Mouse (Mus musculus): ENCODE measurements around the gene Tomm40. TPM values are rescaled to one million over a fixed set of nuclear protein-coding genes. Genes with fewer than 3 reads are reported as not detected.

The Tomm40 gene
- 10 to 100 TPM; 52.9 to 55.7 TPM for total RNA-seq (2021)
- long read RNA-seq, experiment 1, transcript Tomm40-202 (10 exons, 1,577 nt) = major isoform, 123 of 137 reads
- long read RNA-seq, experiment 1, transcript Tomm40-201 (9 exons, 1,646 nt) = minor isoform, 8 of 137 reads
- long read RNA-seq, experiment 1, partial matches to known transcripts = 1 of 137 reads
- long read RNA-seq, experiment 1, other reads (novel, unspliced or antisense) = 5 of 137 reads
- long read RNA-seq, experiment 2, transcript Tomm40-202 (10 exons, 1,577 nt) = major isoform, 133 of 152 reads
- long read RNA-seq, experiment 2, transcript Tomm40-201 (9 exons, 1,646 nt) = minor isoform, 9 of 152 reads
- long read RNA-seq, experiment 2, partial matches to known transcripts = 4 of 152 reads
- long read RNA-seq, experiment 2, other reads (novel, unspliced or antisense) = 6 of 152 reads

DNA sequence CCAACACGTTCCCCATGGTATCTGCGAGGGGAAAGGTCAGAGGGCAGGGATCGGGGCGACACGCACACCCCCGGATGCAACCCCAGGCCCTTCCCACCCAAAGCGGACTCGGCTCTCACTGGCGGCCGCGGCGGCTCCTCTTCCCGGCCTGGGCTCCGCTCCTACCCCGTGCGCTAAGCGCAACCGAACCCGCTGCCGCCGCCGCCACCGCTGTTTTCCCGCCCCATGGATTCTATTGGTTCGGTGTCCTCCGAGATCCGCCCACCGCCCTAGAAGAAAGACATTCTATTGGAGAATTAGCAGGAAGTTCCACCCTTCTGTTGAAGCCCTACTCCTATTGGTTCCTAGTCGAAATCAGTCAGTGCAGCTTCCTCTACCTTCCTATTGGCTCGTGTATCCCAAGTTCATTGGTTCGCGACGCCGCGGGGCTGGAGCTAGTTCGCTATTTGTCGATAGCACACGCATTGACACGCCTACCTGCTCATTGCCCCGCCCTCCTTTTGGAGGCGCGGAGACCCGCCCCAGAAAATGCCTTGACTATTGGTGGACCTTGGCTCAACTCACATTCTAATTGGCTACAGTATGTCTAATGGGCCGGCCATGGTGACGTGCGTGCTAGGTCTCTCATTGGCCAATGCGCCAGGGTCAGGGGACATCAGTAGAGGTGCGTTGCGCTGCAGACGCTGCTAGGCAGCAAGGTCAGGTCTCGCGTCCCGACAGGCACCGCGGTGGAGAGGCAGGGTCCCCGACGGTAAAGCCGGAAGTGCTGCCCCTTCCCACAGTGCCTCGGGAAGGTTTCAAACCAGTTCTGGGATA, at the start of gene Tomm40:
TSS of gene Tomm40 (minus strand) at position 200 of the 816 bp plus-strand sequence.
- DNase-seq = peak; percentile 99
- intact Hi-C loops (cut with DNase I; ENCODE audit: low total_unique reads) = no loop called here

GRCm38 (mm10) chr7:19764581-19764980, 49.3 kb upstream of the Tomm40 start:
- intact Hi-C loops (cut with DNase I; ENCODE audit: low total_unique reads) = no loop called here
- DNase-seq = no peak

DNA sequence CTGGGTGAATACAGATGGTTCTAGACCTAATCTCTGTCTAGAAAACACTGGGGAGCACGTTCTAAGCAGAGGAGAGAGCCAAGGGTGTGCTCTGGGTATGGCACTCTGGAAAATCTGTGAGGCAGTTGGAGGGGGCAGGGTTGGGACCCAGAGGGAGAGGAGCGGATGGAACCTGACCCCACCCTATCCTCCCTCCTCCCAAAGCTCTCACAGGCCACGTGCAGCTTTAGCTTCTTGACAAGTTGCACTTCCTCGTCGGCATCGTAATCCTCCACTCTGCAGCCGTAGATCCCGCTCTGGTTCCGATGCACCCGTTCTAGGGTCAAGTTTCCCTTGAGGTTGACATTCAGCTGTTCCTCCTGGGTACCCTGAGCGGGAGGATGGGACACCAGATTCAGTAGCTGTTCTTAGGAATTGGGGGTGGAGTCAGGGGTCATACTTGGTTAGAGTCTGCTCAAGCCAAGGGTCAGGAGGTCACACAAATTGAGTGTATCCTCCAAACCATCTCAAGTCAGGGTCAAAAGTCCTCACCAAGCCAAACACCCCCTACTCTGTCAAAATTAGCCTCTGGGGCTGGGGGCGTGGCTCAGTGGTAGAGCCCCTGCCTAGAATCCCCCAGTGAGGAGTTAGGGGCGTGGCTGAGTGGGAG, 48.7 kb upstream of the Tomm40 start:
- intact Hi-C loops (cut with DNase I; ENCODE audit: low total_unique reads) = no loop called here
- DNase-seq = no peak

GRCm38 (mm10) chr7:19762283-19762682, 47.0 kb upstream of the Tomm40 start:
- intact Hi-C loops (cut with DNase I; ENCODE audit: low total_unique reads) = no loop called here
- DNase-seq = no peak

DNA sequence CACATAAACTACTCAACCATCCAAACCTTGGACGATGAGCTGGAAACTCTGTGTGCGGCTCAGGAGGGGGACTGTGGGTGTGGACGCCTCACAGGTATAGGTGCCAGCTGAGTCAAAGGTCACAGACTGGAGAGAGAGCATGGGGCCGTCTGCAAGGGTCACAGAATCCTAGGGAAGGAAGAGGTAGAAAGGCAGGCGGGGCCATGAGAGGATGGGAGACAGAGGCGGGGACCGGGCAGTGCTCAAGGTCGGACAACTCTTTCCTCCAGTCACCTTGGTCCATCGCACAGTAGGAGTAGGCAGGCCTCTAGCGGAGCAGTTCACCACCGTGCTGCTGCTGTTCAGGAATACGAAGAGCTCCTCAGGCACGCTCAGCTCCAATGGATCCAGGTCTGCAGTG, 44.8 kb upstream of the Tomm40 start:
- no peak for DNase-seq

GRCm38 (mm10) chr7:19758623-19759022, 43.4 kb upstream of the Tomm40 start:
- no peak for DNase-seq
- intact Hi-C loops (cut with DNase I; ENCODE audit: low total_unique reads) = no loop called here

More for the DNA sequence above, 44.8 kb upstream of the Tomm40 start:
- intact Hi-C loops (cut with DNase I; ENCODE audit: low total_unique reads) = no loop called here

- intact Hi-C loops (cut with DNase I; ENCODE audit: low total_unique reads) = no loop called here
- peak; percentile 80 for DNase-seq
Measured at GRCm38 (mm10) chr7:19755851-19756786, 40.9 kb upstream of the Tomm40 start.

- no peak for DNase-seq
- intact Hi-C loops (cut with DNase I; ENCODE audit: low total_unique reads) = no loop called here
Measured at GRCm38 (mm10) chr7:19755008-19755407, 39.8 kb upstream of the Tomm40 start.

DNA sequence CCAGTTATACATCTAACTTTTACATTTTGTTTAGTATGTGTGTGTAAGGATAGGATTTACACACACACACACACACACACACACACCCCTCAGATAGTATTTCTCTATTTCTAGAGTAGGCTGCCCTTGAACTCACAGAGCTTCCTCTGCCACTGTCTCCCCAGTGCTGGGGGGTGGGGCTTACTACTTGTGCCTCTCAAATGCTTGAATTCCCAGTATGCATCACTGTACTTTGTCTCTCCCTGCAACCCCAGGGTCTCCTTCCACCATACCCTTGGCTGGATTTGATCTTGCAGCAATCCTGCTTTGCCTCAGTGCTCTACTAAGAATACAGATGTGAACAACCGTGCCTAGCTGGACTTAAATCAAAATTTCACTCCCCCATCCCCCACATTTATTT, 38.8 kb upstream of the Tomm40 start:
- no peak for DNase-seq
- intact Hi-C loops (cut with DNase I; ENCODE audit: low total_unique reads) = loop anchor here (5.0 kb wide), 1 partner anchor 33 kb away; no protein-coding TSS in a partner anchor

GRCm38 (mm10) chr7:19753587-19753986, 38.3 kb upstream of the Tomm40 start:
- intact Hi-C loops (cut with DNase I; ENCODE audit: low total_unique reads) = loop anchor here (5.0 kb wide), 1 partner anchor 34 kb away; no protein-coding TSS in a partner anchor
- peak; percentile 49 for DNase-seq

GRCm38 (mm10) chr7:19752652-19753051, 37.4 kb upstream of the Tomm40 start:
- DNase-seq = no peak
- intact Hi-C loops (cut with DNase I; ENCODE audit: low total_unique reads) = loop anchor here (5.0 kb wide), 1 partner anchor 35 kb away; no protein-coding TSS in a partner anchor

DNA sequence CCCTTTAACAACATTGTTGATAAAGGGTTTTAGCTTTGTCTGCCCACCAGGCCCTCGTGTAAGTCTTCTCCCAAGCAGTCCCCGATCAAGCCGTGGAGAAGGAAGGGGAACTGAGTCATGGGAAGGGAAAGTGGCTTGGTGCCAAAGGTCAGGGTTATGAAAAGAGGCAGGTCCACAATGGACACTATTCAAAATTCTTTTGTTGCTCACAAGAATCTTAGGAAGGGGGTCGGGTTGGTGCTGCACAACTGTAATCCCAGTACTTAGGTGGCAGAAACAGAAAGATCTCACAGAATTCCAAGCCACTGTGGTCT, 35.8 kb upstream of the Tomm40 start:
- DNase-seq = no peak
- intact Hi-C loops (cut with DNase I; ENCODE audit: low total_unique reads) = loop anchor here (5.0 kb wide), 1 partner anchor 36 kb away; no protein-coding TSS in a partner anchor

DNA sequence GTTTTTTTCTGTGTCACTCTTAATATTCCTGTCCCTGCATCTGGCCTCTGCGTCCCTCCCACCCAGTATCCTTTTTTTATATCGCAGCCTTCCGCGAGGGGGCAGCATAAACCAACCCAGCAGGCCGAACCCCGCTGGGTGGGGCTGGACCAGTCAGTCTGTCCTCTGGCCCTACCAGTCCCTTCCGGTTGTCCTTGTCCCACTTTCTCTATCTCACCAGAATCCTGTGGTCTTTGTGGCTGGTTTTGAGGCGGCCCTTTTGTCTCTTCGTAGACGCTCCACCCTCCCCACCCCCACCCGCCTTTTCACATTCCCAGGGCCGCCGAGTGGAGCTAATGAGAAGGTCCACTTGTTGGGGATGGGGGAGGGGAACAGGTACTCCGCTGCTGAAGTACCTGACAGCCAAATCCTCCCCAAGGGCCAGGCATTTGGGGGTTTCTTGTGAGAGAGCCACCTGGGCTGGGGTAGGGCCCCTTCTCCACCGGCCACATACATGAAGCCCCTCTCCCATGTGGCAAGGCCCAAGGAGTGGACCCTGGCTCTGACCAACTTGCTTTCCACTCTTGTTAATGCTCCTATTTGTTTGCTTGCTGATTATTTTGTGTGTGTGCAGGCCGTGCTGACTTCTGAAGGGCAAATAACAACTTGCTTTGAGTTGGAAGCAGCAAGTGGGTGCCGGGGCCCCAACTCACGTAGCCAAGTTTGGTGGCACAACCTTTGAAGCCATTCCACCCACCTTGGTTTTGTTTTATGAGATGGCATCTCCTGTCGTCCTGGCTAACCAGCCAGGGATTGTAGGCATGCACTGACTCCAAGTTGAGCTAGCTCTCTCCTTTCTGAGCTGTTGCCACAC, 35.2 kb upstream of the Tomm40 start, which contains the start of gene Nectin2:
TSS of gene Nectin2 (minus strand) at position 267 of the 853 bp plus-strand sequence.
- peak; percentile 93 for DNase-seq
- intact Hi-C loops (cut with DNase I; ENCODE audit: low total_unique reads) = loop anchor here (5.0 kb wide), 1 partner anchor 37 kb away; no protein-coding TSS in a partner anchor

DNA sequence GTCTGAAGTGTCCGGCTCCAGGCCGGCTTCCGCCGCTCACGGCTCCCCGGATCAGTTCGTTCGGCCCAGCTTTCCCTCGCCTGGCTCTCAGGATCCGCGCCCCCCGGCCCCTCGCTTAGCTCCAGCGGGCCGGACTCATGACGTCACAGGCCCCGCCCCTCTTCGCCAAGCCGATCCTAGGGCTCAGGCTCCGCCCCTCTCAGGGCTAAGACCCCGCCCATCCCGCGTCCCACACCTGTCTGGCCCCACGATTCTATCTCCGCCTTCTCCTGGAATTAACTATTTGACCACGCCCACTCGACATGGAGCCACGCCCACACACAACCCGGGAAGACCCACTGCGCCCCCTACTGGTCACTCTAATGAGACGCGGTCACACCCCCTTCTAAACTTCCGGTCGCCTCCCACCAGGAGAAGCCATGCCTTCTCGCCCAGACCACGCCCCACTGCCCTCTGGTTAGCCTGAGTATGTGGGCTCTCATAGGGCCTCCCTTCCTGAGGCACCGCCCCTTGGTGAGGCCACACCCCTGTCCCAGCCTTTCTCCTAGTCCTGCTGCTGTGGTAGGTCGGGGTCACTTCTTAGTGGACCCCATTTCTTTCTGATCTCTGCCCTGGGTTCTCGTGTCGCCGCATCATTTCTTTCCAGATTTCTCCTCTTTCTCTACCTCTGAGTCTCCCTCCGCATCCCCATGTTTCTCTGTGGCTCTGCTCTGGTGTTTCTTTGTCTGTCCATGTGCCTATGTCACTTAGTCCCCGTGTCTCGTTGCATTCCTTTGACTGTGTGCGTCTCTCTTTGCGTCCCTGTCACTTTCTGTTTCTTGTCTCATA, 34.4 kb upstream of the Tomm40 start:
- intact Hi-C loops (cut with DNase I; ENCODE audit: low total_unique reads) = loop anchor here (5.0 kb wide), 1 partner anchor 38 kb away; no protein-coding TSS in a partner anchor

GRCm38 (mm10) chr7:19748219-19749195, 33.3 kb upstream of the Tomm40 start:
- peak; percentile 11 for DNase-seq
- intact Hi-C loops (cut with DNase I; ENCODE audit: low total_unique reads) = no loop called here

More for the DNA sequence above, 34.4 kb upstream of the Tomm40 start:
- peak; percentile 97 for DNase-seq

Data from gastrocnemius, postnatal 14 days (tissue).